Comparison of ENCODE assay signal across 8 mouse cellular contexts in the genomic region with DNA sequence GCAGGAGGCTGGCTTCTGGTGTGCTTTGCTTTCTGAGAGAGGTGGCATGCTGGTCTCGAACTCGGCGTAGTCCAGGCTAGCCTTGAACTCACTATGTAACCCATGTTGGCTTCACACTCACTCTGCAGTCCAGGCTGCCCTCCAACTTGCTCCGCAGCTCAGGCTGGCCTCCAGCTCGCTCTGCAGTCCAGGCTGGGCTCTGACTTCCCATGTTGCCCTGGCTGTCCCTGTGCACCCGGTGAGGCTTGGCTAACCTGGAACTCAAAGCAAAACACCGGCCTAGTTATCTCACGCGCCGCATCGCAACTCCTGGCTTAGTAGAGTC. TPM values are rescaled to one million over a fixed set of nuclear protein-coding genes. Genes with fewer than 3 reads are reported as not detected.
DNase-seq lines count a peak whose midpoint lies in the region; ATAC-seq and TF ChIP-seq lines count a peak whose summit lies in the region.

No protein-coding gene starts in this region.

- TF ChIP-seq EP300 in heart, adult 2 months (IDR thresholded peaks at IDR 0.05; ENCODE audit: insufficient read depth, low read depth, low read length) = no peak
- no peak for TF ChIP-seq EP300 in CH12.LX (IDR thresholded peaks at IDR 0.05; ENCODE audit: low read length)

- H3K79me2 ChIP-seq in heart, adult 2 months (replicated peaks; ENCODE audit: control insufficient read depth, insufficient read depth, low read length) = peaks cover 1% of the 10 kb centered on the region; the same call in 1 of the 2 replicates
- peaks cover 16% of the 10 kb centered on the region for H3K79me2 ChIP-seq in CH12.LX (replicated peaks; ENCODE audit: control insufficient read depth, extremely low read depth, insufficient read depth, poor library complexity, severe bottlenecking)

- TF ChIP-seq CTCF in heart, adult 2 months (IDR thresholded peaks at IDR 0.05) = no peak
- TF ChIP-seq CTCF in CH12.LX (conservative IDR thresholded peaks at IDR 0.05 in 1 of 2, IDR thresholded peaks at IDR 0.05 in 1 of 2; ENCODE audit: low read depth in 2 of 2, low read length in 2 of 2) = no peak

- H3K4me2 ChIP-seq in CH12.LX (ENCODE audit: insufficient read depth, low read depth, poor library complexity, severe bottlenecking) = peak overlapping the region; percentile 64
- peak overlapping the region; percentile 99 for H3K4me2 ChIP-seq in embryonic facial prominence, embryonic 14.5 days (ENCODE audit: low read depth, low read length)
- H3K4me2 ChIP-seq in limb, embryonic 13.5 days (replicated peaks) = peak overlapping the region; percentile 99

- TF ChIP-seq RAD21 in CH12.LX (IDR thresholded peaks at IDR 0.05; ENCODE audit: low read depth, low read length) = no peak

- peaks cover 6% of the 10 kb centered on the region for H3K4me1 ChIP-seq in heart, adult 2 months (ENCODE audit: control insufficient read depth, insufficient read depth, low read length)
- peaks cover 10 to 34% of the 10 kb centered on the region in 2 experiments for H3K4me1 ChIP-seq in CH12.LX (ENCODE audit: control insufficient read depth in 1 of 2, insufficient read depth in 2 of 2)
- peaks cover 22% of the 10 kb centered on the region for H3K4me1 ChIP-seq in embryonic facial prominence, embryonic 14.5 days (ENCODE audit: control insufficient read depth, insufficient read depth, low read length)
- peaks cover 35% of the 10 kb centered on the region for H3K4me1 ChIP-seq in limb, embryonic 13.5 days

- WGBS in heart, adult 2 months = 16% methylated on average over 11 of the region's 11 CpGs
- 23% methylated on average over 11 of the region's 11 CpGs for WGBS in embryonic facial prominence, embryonic 14.5 days
- WGBS in limb, embryonic 13.5 days = 19% methylated on average over 11 of the region's 11 CpGs

- no peak for TF ChIP-seq POLR2A in heart, adult 2 months (IDR thresholded peaks at IDR 0.05; ENCODE audit: insufficient read depth, low read depth, low read length)
- TF ChIP-seq POLR2A in CH12.LX (IDR thresholded peaks at IDR 0.05; ENCODE audit: low read depth, low read length) = no peak

- peak overlapping the region; percentile 70 for H3K9ac ChIP-seq in heart, adult 2 months (ENCODE audit: low read depth, low read length)
- H3K9ac ChIP-seq in CH12.LX (ENCODE audit: insufficient read depth, low read depth) = peak overlapping the region; percentile 45
- peak overlapping the region; percentile 89 for H3K9ac ChIP-seq in embryonic facial prominence, embryonic 14.5 days (ENCODE audit: low read depth, low read length)
- H3K9ac ChIP-seq in limb, embryonic 13.5 days = peak overlapping the region; percentile 94

- intact Hi-C loops in heart, adult 2 months (cut with DNase I) = loop anchor here (2.0 kb wide), 1 partner anchor 31 kb away; no protein-coding TSS in a partner anchor
- intact Hi-C loops in heart, postnatal 10 days (cut with DNase I) = loop anchor here (2.0 kb wide), 1 partner anchor 29 kb away; the partner anchor contains the start of gene Oaz1
- intact Hi-C loops in gastrocnemius, postnatal 14 days (cut with DNase I; ENCODE audit: low total_unique reads) = no loop called here

- dilution Hi-C loops in CH12.LX (cut with MboI; ENCODE audit: extremely low pct_ligation_motif_present, extremely low pct_unique_long_range_greater_than_20kb, low sequenced_read_pairs) = no loop called here

- peak overlapping the region; percentile 70 for H3K27ac ChIP-seq in heart, adult 2 months
- no peak overlapping the region for H3K27ac ChIP-seq in CH12.LX (ENCODE audit: insufficient read depth, low read depth)
- no peak overlapping the region; the same call in 1 of the 2 replicates for H3K27ac ChIP-seq in embryonic facial prominence, embryonic 14.5 days (replicated peaks; ENCODE audit: low read depth, low read length)
- no peak overlapping the region for H3K27ac ChIP-seq in limb, embryonic 13.5 days

- peak overlapping the region; percentile 83 for H3K4me3 ChIP-seq in heart, adult 2 months
- peak overlapping the region; percentile 85 to 99 (median 90) for H3K4me3 ChIP-seq in CH12.LX (replicated peaks in 1 of 3; ENCODE audit: low read depth in 2 of 3, low read length in 2 of 3, poor library complexity in 1 of 3)
- H3K4me3 ChIP-seq in embryonic facial prominence, embryonic 14.5 days (ENCODE audit: low read depth, low read length) = peak overlapping the region; percentile 96
- H3K4me3 ChIP-seq in limb, embryonic 13.5 days = peak overlapping the region; percentile 97

- ATAC-seq in embryonic facial prominence, embryonic 14.5 days (ENCODE audit: low read depth) = no peak
- ATAC-seq in limb, embryonic 13.5 days (ENCODE audit: low FRiP score, low read depth) = no peak

- DNase-seq in heart, adult 2 months = peak in 1 of 2 experiments; percentile 21
- DNase-seq in heart, postnatal 10 days = no peak
- DNase-seq in CH12.LX (ENCODE audit: extremely low read depth) = no peak
- DNase-seq in embryonic facial prominence, embryonic 14.5 days (ENCODE audit: low spot score) = no peak
- peak; percentile 16 for DNase-seq in splenic B cell, adult 2 months (ENCODE audit: low read depth, low spot score)
- no peak for DNase-seq in gastrocnemius, postnatal 14 days
- no peak for DNase-seq in retina, embryonic 14.5 days (ENCODE audit: low spot score)

- H3K36me3 ChIP-seq in heart, adult 2 months (ENCODE audit: control insufficient read depth, insufficient read depth, low read length) = no peaks in the 10 kb centered on the region
- peaks cover 22 to 52% of the 10 kb centered on the region in 2 experiments for H3K36me3 ChIP-seq in CH12.LX (replicated peaks in 1 of 2; ENCODE audit: control insufficient read depth in 1 of 2, insufficient read depth in 1 of 2, low read length in 1 of 2)
- peaks cover 25% of the 10 kb centered on the region for H3K36me3 ChIP-seq in embryonic facial prominence, embryonic 14.5 days (ENCODE audit: control insufficient read depth, insufficient read depth, low read length)
- H3K36me3 ChIP-seq in limb, embryonic 13.5 days = peaks cover 25% of the 10 kb centered on the region
- H3K36me3 ChIP-seq in splenic B cell, adult 2 months (ENCODE audit: control insufficient read depth, insufficient read depth, low read length, poor library complexity, severe bottlenecking) = peaks cover 1% of the 10 kb centered on the region; the same call in 1 of the 2 replicates

- in situ Hi-C loops in CH12.LX (cut with MboI; ENCODE audit: low pct_ligation_motif_present, low pct_unique_long_range_greater_than_20kb, low sequenced_read_pairs) = loop anchor here (5.0 kb wide), 1 partner anchor 33 kb away; no protein-coding TSS in a partner anchor

- H3K27me3 ChIP-seq in heart, adult 2 months (ENCODE audit: control insufficient read depth, insufficient read depth, low read length) = no peaks in the 10 kb centered on the region
- no peaks in the 10 kb centered on the region for H3K27me3 ChIP-seq in CH12.LX (replicated peaks)
- no peaks in the 10 kb centered on the region for H3K27me3 ChIP-seq in embryonic facial prominence, embryonic 14.5 days (replicated peaks; ENCODE audit: control insufficient read depth, insufficient read depth, low read length)
- no peaks in the 10 kb centered on the region for H3K27me3 ChIP-seq in limb, embryonic 13.5 days
- H3K27me3 ChIP-seq in splenic B cell, adult 2 months (ENCODE audit: control insufficient read depth, insufficient read depth, low read length, poor library complexity, severe bottlenecking) = no peaks in the 10 kb centered on the region

- H3K9me3 ChIP-seq in CH12.LX (replicated peaks; ENCODE audit: low read length) = no peaks in the 10 kb centered on the region
- H3K9me3 ChIP-seq in embryonic facial prominence, embryonic 14.5 days (ENCODE audit: control insufficient read depth, low read length) = no peaks in the 10 kb centered on the region
- no peaks in the 10 kb centered on the region for H3K9me3 ChIP-seq in limb, embryonic 13.5 days

RNA-seq across cellular contexts. Expression of gene Sppl2b, which starts 0.6 kb away (rescaled TPM):
- total RNA-seq in heart, adult 2 months (2021) = 10 to 100 TPM; 15.4 to 16.8 TPM
- 51.4 and 74.2 TPM in 2 replicates for polyA plus RNA-seq in heart, adult 2 months (2012; rRNA removed)
- 10 to 100 TPM; 26.0 to 27.7 TPM for total RNA-seq in heart, postnatal 10 days (2021)
- total RNA-seq in CH12.LX (2012; rRNA removed) (19.0 and 23.7 TPM in 2 replicates), CH12.LX (2014; rRNA removed) (12.3 and 13.8 TPM in 2 replicates)
- polyA plus RNA-seq in CH12.LX (2012; ENCODE audit: insufficient read length, low read depth) = 24.1 and 30.0 TPM in 2 replicates
- polyA plus RNA-seq in embryonic facial prominence, embryonic 14.5 days (2014; fragmentation: Nextera tagmentation; extraction: Ambion mirVana) = 37.6 and 40.8 TPM in 2 replicates
- polyA plus RNA-seq in limb, embryonic 13.5 days (2015; fragmentation: Nextera tagmentation; extraction: Ambion mirVana) = 49.0 and 54.1 TPM in 2 replicates
- total RNA-seq in gastrocnemius, postnatal 14 days (2021) = 10 to 100 TPM; 24.0 to 28.1 TPM

RNA-seq across cellular contexts. Expression of gene Lsm7, which starts 0.7 kb away (rescaled TPM):
- total RNA-seq in heart, adult 2 months (2021) = 10 to 100 TPM; 19.4 to 23.2 TPM
- 74.9 and 79.9 TPM in 2 replicates for polyA plus RNA-seq in heart, adult 2 months (2012; rRNA removed)
- 10 to 100 TPM; 23.6 to 28.2 TPM for total RNA-seq in heart, postnatal 10 days (2021)
- total RNA-seq in CH12.LX (2012; rRNA removed) (374 and 409 TPM in 2 replicates), CH12.LX (2014; rRNA removed) (411 and 435 TPM in 2 replicates)
- 171 and 198 TPM in 2 replicates for polyA plus RNA-seq in CH12.LX (2012; ENCODE audit: insufficient read length, low read depth)
- polyA plus RNA-seq in embryonic facial prominence, embryonic 14.5 days (2014; fragmentation: Nextera tagmentation; extraction: Ambion mirVana) = 303 and 331 TPM in 2 replicates
- 310 and 314 TPM in 2 replicates for polyA plus RNA-seq in limb, embryonic 13.5 days (2015; fragmentation: Nextera tagmentation; extraction: Ambion mirVana)
- total RNA-seq in gastrocnemius, postnatal 14 days (2021) = 10 to 100 TPM; 24.5 to 27.7 TPM

RNA-seq across cellular contexts. Expression of gene Lingo3, which starts 11.9 kb away (rescaled TPM):
- 10 to 100 TPM; 10.7 to 15.8 TPM for total RNA-seq in heart, adult 2 months (2021)
- 12.0 and 15.1 TPM in 2 replicates for polyA plus RNA-seq in heart, adult 2 months (2012; rRNA removed)
- 1 to 10 TPM; 3.8 to 6.5 TPM for total RNA-seq in heart, postnatal 10 days (2021)
- 0.08 and 0.21 TPM in 2 replicates for total RNA-seq in CH12.LX (2012; rRNA removed)
- not detected in 2 replicates for total RNA-seq in CH12.LX (2014; rRNA removed)
- polyA plus RNA-seq in CH12.LX (2012; ENCODE audit: insufficient read length, low read depth) = not detected in 2 replicates
- 1.2 and 1.3 TPM in 2 replicates for polyA plus RNA-seq in embryonic facial prominence, embryonic 14.5 days (2014; fragmentation: Nextera tagmentation; extraction: Ambion mirVana)
- polyA plus RNA-seq in limb, embryonic 13.5 days (2015; fragmentation: Nextera tagmentation; extraction: Ambion mirVana) = 0.92 and 1.3 TPM in 2 replicates
- total RNA-seq in gastrocnemius, postnatal 14 days (2021) = 10 to 100 TPM; 11.3 to 24.5 TPM

RNA-seq across cellular contexts. Expression of gene Tmprss9, which starts 15.9 kb away (rescaled TPM):
- total RNA-seq in heart, adult 2 months (2021) = not detected
- polyA plus RNA-seq in heart, adult 2 months (2012; rRNA removed) = 0.02 TPM in 1 of 2 replicates, not detected in the other
- total RNA-seq in heart, postnatal 10 days (2021) = not detected
- total RNA-seq in CH12.LX (2012; rRNA removed) = 0.04 TPM in 1 of 2 replicates, not detected in the other
- total RNA-seq in CH12.LX (2014; rRNA removed) = not detected in 2 replicates
- polyA plus RNA-seq in CH12.LX (2012; ENCODE audit: insufficient read length, low read depth) = 0.07 TPM in 1 of 2 replicates, not detected in the other
- 0.06 and 0.08 TPM in 2 replicates for polyA plus RNA-seq in embryonic facial prominence, embryonic 14.5 days (2014; fragmentation: Nextera tagmentation; extraction: Ambion mirVana)
- 0.06 and 0.08 TPM in 2 replicates for polyA plus RNA-seq in limb, embryonic 13.5 days (2015; fragmentation: Nextera tagmentation; extraction: Ambion mirVana)
- total RNA-seq in gastrocnemius, postnatal 14 days (2021) = under 1 TPM in 1 of 2 experiments, not detected in 1; 0.06 TPM

RNA-seq across cellular contexts. Expression of gene Oaz1, which starts 29.3 kb away (rescaled TPM):
- 100 to 1,000 TPM; 850 to 914 TPM for total RNA-seq in heart, adult 2 months (2021)
- 1,001 and 1,201 TPM in 2 replicates for polyA plus RNA-seq in heart, adult 2 months (2012; rRNA removed)
- 1,000 to 10,000 TPM; 1,023 to 1,076 TPM for total RNA-seq in heart, postnatal 10 days (2021)
- total RNA-seq in CH12.LX (2012; rRNA removed) (899 and 966 TPM in 2 replicates), CH12.LX (2014; rRNA removed) (792 and 1,081 TPM in 2 replicates)
- polyA plus RNA-seq in CH12.LX (2012; ENCODE audit: insufficient read length, low read depth) = 646 and 664 TPM in 2 replicates
- 1,606 and 1,697 TPM in 2 replicates for polyA plus RNA-seq in embryonic facial prominence, embryonic 14.5 days (2014; fragmentation: Nextera tagmentation; extraction: Ambion mirVana)
- 1,885 and 1,910 TPM in 2 replicates for polyA plus RNA-seq in limb, embryonic 13.5 days (2015; fragmentation: Nextera tagmentation; extraction: Ambion mirVana)
- total RNA-seq in gastrocnemius, postnatal 14 days (2021) = 100 to 1,000 TPM; 787 to 812 TPM

Comparison
In these comparisons a context has a peak if more than half of its experiments do, and no peak if none do; other contexts are left out.
1. RNA of gene Lsm7, which starts 0.7 kb away (total RNA-seq): 374 to 435 TPM in CH12.LX; 23.6 to 28.2 TPM in heart, postnatal 10 days, 24.5 to 27.7 TPM in gastrocnemius, postnatal 14 days and 19.4 to 23.2 TPM in heart, adult 2 months; every median in the first group is over 10 times any median in the second.
2. Peak in every context shown above with its lines, with median percentiles within 50 percentile points of each other: H3K4me3 ChIP-seq, H3K9ac ChIP-seq and H3K4me2 ChIP-seq.